Mouse (Mus musculus) liver, embryonic 14.5 days (tissue): Measurements from ENCODE around the gene Ank2. TPM values are rescaled to one million over a fixed set of nuclear protein-coding genes. Genes with fewer than 3 reads are reported as not detected.

Source experiments
- ATAC-seq: fragments of 200-750 bp; cut with Nextera tagmentation; 2 replicates; pipeline ENCODE4 v1.8.0; 2017; ENCODE audit warnings: moderate number of reproducible peaks, mild to moderate bottlenecking, moderate library complexity; ENCODE audit not compliant: insufficient read depth
- DNase-seq, 3 experiments: peaks; one replicate each; pipeline ENCODE4 v3.0.0-alpha.2; 2012 to 2013; ENCODE audit warnings: low read depth in 3 of 3, low spot score in 3 of 3
- H3K27ac ChIP-seq: fragments of 300-500 bp; sonication (generic); 2 replicates; pipeline ENCODE4 v1.5.1; 2014; ENCODE audit warnings: moderate library complexity, mild to moderate bottlenecking, control low read depth, inconsistent platforms
- H3K27me3 ChIP-seq: fragments of 300-500 bp; sonication (generic); 2 replicates; pipeline ENCODE4 v1.6.1; 2014; ENCODE audit warnings: mild to moderate bottlenecking, low read length, moderate library complexity; ENCODE audit not compliant: control insufficient read depth, insufficient read depth
- H3K36me3 ChIP-seq: fragments of 300-500 bp; sonication (generic); replicated peaks from 2 replicates; pipeline ENCODE4 v1.6.1; 2014; ENCODE audit warnings: low read depth; ENCODE audit not compliant: control insufficient read depth, insufficient read depth
- H3K4me1 ChIP-seq, 2 experiments: fragments of 200-500 bp in 1 of 2; fragments of 300-500 bp in 1 of 2; sonication (generic) in 1 of 2; replicated peaks; 2 replicates each; pipeline ENCODE4 v1.6.1; 2012 to 2014; ENCODE audit warnings: antibody characterized with exemption in 1 of 2, inconsistent platforms in 1 of 2, low read length in 1 of 2; ENCODE audit not compliant: control insufficient read depth in 2 of 2, insufficient read depth in 2 of 2
- H3K4me2 ChIP-seq: fragments of 300-500 bp; sonication (generic); 2 replicates; pipeline ENCODE4 v1.6.1; 2014; ENCODE audit warnings: low read depth, mild to moderate bottlenecking, control low read depth, moderate library complexity
- H3K4me3 ChIP-seq, 2 experiments: fragments of 200-500 bp in 1 of 2; fragments of 300-500 bp in 1 of 2; sonication (generic) in 1 of 2; 2 replicates each; pipeline ENCODE4 v1.5.1; 2012 to 2014; ENCODE audit warnings: low read depth in 2 of 2, low read length in 2 of 2, mild to moderate bottlenecking in 2 of 2, control low read depth in 1 of 2, inconsistent platforms in 1 of 2, moderate library complexity in 1 of 2; ENCODE audit not compliant: insufficient read depth in 1 of 2
- H3K9ac ChIP-seq: fragments of 300-500 bp; sonication (generic); replicated peaks from 2 replicates; pipeline ENCODE4 v1.6.1; 2014; ENCODE audit warnings: mild to moderate bottlenecking, control low read depth, moderate library complexity
- H3K9me3 ChIP-seq: fragments of 300-500 bp; sonication (generic); 2 replicates; pipeline ENCODE4 v1.6.1; 2016; ENCODE audit warnings: low read length, mixed read lengths; ENCODE audit not compliant: control insufficient read depth
- CTCF ChIP-seq: IDR thresholded peaks from 2 replicates; pipeline ENCODE4 v1.5.1; 2016; ENCODE audit warnings: antibody characterized with exemption, low read depth, control low read depth
- EP300 ChIP-seq: IDR thresholded peaks from 2 replicates; pipeline ENCODE4 v1.6.1; 2016; ENCODE audit warnings: antibody characterized with exemption, low read depth
- WGBS: fragments of 180-500 bp; shearing (Covaris S2); extraction: QIAGEN DNeasy Blood & Tissue Kit; methylation state at CpG from one replicate; pipeline ENCODE4 v1.1.7; 2014; ENCODE audit not compliant: insufficient replicate concordance; 5-methylcytosine and 5-hydroxymethylcytosine counted together
- polyA plus RNA-seq, 2 experiments: library from polyadenylated mRNA; depleted of rRNA in 1 of 2; stranded (reverse) in 1 of 2; unstranded in 1 of 2; fragments of >200 nt; fragmentation: Nextera tagmentation in 1 of 2; extraction: Ambion mirVana in 1 of 2; gene quantifications; 2 replicates each; pipeline versions ENCODE4 v1.2.1 to v1.2.3; 2012 to 2014

The Ank2 gene
- polyA plus RNA-seq, 2 experiments: 4.8 to 5.2 TPM

DNA sequence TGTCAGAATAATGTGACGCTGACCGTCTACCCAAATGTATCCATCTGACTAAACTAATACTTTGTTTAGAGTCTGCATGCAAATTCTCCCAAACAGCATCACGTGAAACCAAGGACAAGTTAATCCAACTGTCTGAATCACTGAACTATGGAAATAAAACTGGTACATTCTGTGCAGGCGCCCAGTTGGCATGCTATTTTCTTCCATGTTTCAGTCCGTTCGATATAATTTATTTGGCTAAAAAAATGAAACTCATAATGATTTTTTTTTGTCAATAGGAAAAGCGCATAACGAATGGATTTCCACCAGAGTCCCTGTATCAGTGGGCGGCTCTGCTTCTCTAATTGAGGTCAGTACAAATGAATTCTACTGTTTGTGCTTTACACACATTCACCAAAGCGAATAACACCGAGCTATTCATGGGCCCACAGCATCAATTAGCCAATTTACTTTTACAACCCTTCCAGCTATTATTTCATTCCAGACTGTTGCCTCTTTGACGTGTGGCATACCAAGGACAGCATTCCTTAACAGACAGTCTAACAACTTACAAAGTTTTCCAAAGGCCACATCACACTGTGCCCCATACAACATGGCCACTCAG, 368.9 kb downstream of the Ank2 start:
- 67% methylated on average over 12 of the region's 12 CpGs for WGBS
- ATAC-seq: no peak
- Histone ChIP-seq H3K9ac (no peak overlapping the region), H3K27me3 (no peaks in the 10 kb centered on the region), H3K4me2 (no peak overlapping the region), H3K4me1 (peaks cover 0 to 4% of the 10 kb centered on the region in 2 experiments; a peak in 2 of 4 replicates), H3K4me3 (no peak overlapping the region), H3K9me3 (no peaks in the 10 kb centered on the region), H3K27ac (no peak overlapping the region), H3K36me3 (no peaks in the 10 kb centered on the region)
- TF ChIP-seq CTCF (no peak), EP300 (no peak)
- no peak for DNase-seq

DNA sequence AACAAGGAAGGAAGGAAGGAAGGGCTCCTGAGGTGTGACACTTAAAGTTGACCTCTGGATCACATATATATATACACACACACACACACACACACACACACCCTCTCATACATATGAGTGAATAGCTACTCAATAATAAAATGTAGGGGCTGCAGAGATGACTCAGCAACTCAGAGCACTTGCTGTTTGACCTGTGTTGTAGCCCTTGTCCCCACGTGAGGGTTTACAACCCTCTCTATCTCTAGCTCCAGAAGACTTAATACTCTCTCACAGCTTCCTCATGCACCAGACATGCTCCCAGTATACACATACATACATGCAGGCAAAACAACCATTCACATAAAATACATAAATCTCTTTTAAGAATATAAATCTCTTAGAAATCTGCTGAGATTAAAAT, 369.4 kb downstream of the Ank2 start:
- 30% methylated on average over 1 of the region's 1 CpGs for WGBS
- Histone ChIP-seq H3K27ac (no peak overlapping the region), H3K36me3 (no peaks in the 10 kb centered on the region), H3K27me3 (no peaks in the 10 kb centered on the region), H3K4me2 (no peak overlapping the region), H3K4me3 (no peak overlapping the region), H3K9me3 (no peaks in the 10 kb centered on the region), H3K9ac (no peak overlapping the region), H3K4me1 (peaks cover 0 to 4% of the 10 kb centered on the region in 2 experiments; a peak in 2 of 4 replicates)
- no peak for ATAC-seq
- DNase-seq: no peak
- TF ChIP-seq CTCF (no peak), EP300 (no peak)

DNA sequence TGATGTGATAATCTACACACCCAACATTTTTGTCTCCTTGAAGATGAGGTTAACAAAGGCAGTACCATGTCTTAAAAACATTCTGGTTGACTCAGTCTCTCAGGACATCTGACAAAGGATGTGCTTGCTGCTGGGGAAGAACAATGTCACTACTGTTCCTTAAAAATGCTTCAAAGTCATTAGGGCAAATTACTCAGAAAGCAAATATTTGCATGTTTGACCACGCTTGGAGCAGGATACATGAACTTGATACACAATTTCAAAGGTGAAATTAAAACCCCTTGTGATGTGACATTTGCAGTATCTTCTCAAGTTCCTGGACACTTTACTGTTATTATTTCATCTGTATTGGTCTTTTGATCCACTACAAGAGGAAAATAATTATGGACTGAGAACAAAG, 371.5 kb downstream of the Ank2 start:
- DNase-seq: no peak
- no peak overlapping the region for H3K9ac ChIP-seq
- H3K4me2 ChIP-seq: no peak overlapping the region
- ATAC-seq: no peak
- H3K36me3 ChIP-seq: no peaks in the 10 kb centered on the region
- H3K4me3 ChIP-seq: no peak overlapping the region
- TF ChIP-seq CTCF: no peak
- no peak for TF ChIP-seq EP300
- H3K27ac ChIP-seq: no peak overlapping the region
- WGBS: 24% methylated on average over 1 of the region's 1 CpGs
- H3K4me1 ChIP-seq: peaks cover 0 to 6% of the 10 kb centered on the region in 2 experiments; a peak in 2 of 4 replicates
- no peaks in the 10 kb centered on the region for H3K9me3 ChIP-seq
- H3K27me3 ChIP-seq: no peaks in the 10 kb centered on the region

DNA sequence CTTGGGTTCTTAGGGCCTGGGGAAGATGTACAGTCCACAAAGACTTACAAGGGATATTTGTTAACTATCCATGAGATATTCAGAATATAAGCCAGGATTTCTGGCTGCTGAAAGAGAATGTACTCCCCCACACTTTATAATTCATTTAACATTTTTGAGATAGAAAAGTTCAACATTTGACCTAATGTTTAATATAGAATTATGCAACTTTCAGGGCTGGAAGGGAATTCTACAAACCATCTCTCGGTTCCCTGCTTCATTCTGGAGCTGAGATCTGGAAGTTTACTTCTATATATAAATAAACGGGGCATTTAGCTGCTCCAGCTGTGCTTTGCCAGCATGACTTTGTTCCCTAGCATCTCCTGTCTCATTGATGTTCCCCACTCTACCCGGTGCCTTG, 372.9 kb downstream of the Ank2 start:
- DNase-seq: no peak
- no peak overlapping the region for H3K27ac ChIP-seq
- WGBS: 40% methylated on average over 3 of the region's 3 CpGs
- no peak overlapping the region for H3K4me2 ChIP-seq
- no peaks in the 10 kb centered on the region for H3K36me3 ChIP-seq
- no peak overlapping the region for H3K9ac ChIP-seq
- H3K4me1 ChIP-seq: peaks cover 0 to 6% of the 10 kb centered on the region in 2 experiments; a peak in 2 of 4 replicates
- no peak for TF ChIP-seq EP300
- TF ChIP-seq CTCF: no peak
- H3K4me3 ChIP-seq: no peak overlapping the region
- no peaks in the 10 kb centered on the region for H3K9me3 ChIP-seq
- no peak for ATAC-seq
- H3K27me3 ChIP-seq: no peaks in the 10 kb centered on the region

DNA sequence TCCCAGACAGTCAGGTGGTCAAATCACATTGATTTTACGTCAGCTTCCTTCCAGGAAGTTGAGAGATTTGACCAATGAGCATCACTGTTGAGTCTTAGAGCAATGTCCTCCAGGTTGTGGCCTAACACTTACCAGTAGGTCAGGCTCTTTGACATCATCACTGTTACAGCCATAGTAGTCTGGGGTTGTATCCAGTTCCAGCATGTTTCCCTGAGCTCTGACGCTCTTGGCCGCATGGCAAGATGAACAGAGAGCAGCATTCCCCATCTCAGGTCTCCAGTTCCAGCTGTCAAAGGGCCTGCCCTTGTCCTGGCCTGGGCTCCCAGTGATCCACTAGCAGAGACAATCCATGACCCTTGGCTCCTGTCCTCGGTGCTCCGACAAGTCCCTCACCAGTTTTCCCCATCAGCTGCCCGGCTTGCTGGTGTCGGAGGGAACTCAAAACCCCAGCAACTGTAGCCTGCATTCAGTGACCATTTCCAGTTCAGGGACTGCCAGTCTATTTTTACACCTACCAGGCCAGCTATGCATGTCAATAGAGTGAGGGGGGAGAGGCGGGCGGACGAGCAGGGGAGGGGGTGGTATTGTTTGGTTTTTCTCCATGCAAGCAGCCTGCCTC, 374.7 kb downstream of the Ank2 start:
- Histone ChIP-seq H3K9ac (no peak overlapping the region), H3K4me1 (peaks cover 0 to 6% of the 10 kb centered on the region in 2 experiments; a peak in 2 of 4 replicates), H3K36me3 (no peaks in the 10 kb centered on the region), H3K9me3 (no peaks in the 10 kb centered on the region), H3K27me3 (no peaks in the 10 kb centered on the region), H3K27ac (no peak overlapping the region), H3K4me3 (peak overlapping the region in 1 of 2 experiments; percentile 15; a peak in 1 of 4 replicates), H3K4me2 (no peak overlapping the region; the same call in none of the 2 replicates)
- ATAC-seq (peak; percentile 36; the same call in 1 of the 2 replicates), DNase-seq (no peak)
- TF ChIP-seq CTCF: no peak
- no peak for TF ChIP-seq EP300
- 58% methylated on average over 10 of the region's 10 CpGs for WGBS
